Mouse (Mus musculus): ENCODE results near the gene Sh2d3c.
A peak's percentile ranks its signal among the peaks of the same experiment; 100 is the strongest.

Gene Sh2d3c

DNA sequence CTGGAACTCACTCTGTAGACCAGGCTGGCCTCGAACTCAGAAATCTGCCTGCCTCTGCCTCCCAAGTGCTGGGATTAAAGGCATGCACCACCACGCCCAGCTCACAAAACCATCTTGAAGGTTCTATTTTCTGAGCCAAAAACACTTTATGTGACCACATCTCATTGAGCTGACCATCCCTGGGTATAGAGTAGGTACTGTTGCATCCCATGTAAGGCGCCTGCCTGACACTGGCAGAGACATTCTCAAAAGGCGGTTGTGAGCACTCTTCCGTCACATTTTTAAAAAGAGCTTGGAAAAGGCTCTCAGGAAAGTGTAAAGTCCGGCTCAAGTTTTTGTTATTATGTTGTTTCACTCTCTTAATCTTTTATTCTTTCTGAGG lies 35.8 kb downstream of the Sh2d3c start:
- no peak for DNase-seq (ENCODE audit: low spot score in 2 of 2)

DNA sequence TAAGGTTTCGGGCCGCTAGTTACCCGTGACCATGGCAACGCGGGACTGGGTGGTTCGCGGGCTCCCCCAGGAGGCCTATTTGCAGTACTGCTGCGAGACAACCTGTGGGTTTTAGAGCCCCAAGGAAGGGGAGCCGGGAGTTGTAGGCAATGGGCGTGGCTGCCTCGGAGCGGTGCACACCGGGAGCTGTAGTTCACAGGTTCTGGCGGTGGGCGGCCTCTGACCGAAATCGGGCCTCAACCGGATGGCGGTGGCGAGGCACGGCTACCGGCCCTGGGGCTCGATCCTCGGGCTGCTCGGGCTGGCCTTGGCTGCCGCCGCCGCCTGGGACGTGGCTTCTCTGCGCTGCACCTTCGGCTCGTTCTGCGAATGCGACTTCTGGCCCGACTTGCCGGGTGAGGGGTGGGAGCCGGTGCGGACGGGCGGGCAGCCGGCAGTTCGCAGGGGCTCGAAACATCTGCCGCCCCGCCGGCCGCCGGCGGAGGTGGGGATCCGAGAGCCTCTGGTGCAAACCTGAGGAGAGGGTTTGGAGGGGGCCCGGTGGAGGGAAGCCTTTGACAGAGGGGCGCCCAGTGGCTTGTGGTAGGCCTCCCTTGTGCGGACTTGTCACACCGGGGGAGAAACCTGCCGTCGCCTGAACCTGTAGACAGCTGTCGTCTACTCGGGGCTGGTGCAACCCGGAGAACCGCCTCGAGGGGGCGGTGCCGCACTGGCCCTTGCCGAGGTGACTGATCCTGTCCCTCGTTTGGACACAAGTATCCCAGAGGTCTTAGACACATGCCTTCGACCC lies 36.4 kb downstream of the Sh2d3c start, which contains the start of gene Tor2a:
Gene Tor2a (plus strand): TSS at position 179 of the 790 bp plus-strand sequence.
- peak; percentile 94 to 95 for DNase-seq (ENCODE audit: low spot score in 2 of 2)

DNA sequence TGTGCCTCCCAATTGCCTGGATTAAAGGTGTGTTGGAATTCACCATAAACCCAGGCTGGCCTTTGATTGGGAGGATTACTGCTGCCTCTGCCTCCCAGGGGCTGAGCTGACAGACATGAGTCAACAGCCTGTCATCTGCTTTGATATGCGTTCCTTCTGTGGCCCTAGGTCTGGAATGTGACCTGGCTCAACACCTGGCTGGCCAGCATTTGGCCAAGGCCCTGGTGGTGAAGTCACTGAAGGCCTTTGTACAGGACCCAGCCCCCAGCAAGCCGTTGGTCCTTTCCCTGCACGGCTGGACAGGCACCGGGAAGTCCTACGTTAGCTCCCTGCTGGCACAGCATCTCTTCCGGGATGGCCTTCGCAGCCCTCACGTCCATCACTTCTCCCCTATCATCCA lies 37.6 kb downstream of the Sh2d3c start:
- no peak for DNase-seq (ENCODE audit: low spot score in 2 of 2)

DNA sequence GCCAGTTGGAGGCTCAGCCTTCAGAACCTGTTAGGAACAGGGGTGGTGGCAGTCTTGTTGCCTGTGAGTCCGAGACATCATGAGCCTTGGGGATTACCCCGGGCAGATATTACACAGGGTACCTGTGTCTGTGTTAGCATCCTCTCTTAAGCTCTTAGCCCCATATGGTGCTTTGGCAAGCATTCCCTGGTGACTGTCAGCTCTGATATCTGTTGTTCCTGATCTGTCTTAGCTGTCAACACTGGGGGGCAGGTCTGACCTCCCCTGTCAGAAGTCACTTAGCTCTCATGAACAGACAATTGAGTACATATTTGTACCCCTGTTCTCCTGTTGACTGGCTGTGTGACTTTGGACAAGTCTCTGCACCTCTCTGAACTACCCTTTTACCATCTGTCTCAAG lies 38.1 kb downstream of the Sh2d3c start:
- DNase-seq (ENCODE audit: low spot score in 2 of 2), result no peak

DNA sequence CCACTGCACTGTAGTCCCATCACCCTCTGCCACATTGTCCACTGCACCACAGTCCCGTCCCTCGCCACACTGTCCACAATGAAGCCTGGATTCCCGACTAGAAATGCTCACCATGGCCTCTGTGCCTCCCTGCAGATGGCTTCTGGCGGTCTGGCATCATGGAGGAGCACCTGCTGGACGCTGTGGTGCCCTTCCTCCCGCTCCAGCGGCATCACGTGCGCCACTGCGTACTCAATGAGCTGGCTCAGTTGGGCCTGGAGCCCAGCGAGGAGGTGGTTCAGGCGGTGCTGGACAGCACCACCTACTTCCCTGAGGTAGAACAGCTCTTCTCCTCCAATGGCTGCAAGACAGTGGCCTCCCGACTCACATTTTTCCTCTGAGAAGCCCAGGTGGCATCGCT lies 40.5 kb downstream of the Sh2d3c start:
- no peak for DNase-seq (ENCODE audit: low spot score in 2 of 2)

DNA sequence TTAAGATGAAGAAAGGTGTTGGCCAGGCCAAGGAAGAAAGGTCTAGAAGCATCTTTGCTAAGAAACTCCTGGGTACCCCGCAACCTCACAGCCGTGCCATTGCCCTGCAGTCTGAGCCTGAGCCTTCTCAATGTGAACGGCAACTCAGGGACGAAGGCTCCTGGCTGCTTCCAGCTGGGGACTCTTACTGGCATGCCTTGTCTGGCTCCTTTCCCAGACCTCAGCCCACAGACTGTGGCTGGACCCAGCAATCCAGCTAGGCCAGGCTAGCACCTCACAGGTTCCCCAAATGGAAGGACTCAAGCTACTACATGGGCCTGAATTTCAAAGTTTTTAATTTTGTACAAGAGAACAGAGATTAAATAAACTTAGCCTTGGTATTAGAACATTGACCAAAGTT lies 41.0 kb downstream of the Sh2d3c start:
- no peak for DNase-seq (ENCODE audit: low spot score in 2 of 2)

DNA sequence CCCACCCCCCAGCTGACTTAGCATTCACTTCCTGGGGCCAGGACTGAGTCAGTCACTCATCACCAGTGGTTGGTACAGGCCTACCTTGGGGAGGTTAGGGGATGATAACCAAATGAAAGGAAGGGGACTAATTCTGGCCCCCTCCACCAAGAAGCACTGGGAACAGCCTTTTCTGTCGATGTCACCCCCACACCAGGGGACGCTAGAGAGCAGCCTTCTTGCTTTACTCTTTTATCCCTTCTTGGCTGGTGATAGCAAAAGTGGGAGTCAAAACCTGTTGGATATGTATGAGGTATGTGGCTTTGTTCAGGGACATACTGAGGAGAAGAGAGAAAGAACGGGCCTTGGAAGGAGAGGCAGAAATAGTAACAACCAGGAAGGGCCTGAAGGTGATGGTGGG lies 42.5 kb downstream of the Sh2d3c start:
- DNase-seq (ENCODE audit: low spot score in 2 of 2), result no peak

DNA sequence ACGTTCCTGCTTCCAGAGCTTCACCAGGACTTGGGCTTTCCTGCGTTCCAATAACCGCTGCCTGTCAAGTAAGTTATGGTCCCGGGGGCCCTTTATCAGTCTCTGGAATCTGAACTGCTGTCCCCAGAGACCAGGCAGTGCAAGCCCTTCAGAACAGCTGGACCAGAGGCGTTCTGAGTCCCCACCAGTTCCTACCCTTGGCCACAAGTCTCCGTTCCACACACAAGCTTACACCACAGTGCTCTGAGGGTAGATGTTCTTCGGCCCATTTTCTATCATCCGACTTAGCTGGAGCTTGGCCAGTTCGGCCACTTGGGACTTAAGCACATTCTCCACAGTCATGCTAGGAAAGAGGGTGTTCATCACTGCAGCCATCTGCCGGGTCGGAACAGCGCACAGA lies 46.4 kb downstream of the Sh2d3c start:
- DNase-seq (ENCODE audit: low spot score in 2 of 2), result no peak

DNA sequence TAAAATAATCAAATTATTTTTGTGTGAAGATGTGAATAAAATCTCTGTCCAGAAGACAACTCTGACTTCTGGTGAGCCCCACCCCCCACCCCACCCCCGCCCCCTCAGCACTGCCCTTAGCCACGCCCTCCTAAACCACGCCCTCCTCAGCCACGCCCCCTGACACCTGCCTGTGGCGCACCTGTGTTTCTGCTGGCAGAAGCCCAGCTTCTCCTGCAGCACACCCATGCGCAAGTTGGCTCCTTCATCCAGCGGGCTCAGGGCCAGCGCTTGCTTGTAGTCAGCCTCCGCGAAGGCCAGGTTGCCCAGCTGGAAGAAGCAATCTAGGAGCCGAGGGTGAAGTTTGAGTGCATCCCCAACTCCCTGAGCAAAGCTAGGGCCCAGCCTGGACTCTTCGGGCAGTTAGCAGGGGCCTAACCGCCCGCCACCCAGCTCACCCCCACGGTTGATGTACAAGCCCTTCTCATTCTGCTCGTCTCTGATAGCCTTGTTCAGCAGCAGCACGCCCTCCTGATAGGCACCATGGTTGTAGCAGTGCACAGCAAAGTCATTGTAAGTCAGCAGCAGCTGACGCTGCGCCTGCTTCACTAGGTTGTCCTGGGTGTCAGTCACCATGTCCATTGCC lies 47.9 kb downstream of the Sh2d3c start:
- DNase-seq (ENCODE audit: low spot score in 2 of 2), result peak in 1 of 2 experiments; percentile 43

DNA sequence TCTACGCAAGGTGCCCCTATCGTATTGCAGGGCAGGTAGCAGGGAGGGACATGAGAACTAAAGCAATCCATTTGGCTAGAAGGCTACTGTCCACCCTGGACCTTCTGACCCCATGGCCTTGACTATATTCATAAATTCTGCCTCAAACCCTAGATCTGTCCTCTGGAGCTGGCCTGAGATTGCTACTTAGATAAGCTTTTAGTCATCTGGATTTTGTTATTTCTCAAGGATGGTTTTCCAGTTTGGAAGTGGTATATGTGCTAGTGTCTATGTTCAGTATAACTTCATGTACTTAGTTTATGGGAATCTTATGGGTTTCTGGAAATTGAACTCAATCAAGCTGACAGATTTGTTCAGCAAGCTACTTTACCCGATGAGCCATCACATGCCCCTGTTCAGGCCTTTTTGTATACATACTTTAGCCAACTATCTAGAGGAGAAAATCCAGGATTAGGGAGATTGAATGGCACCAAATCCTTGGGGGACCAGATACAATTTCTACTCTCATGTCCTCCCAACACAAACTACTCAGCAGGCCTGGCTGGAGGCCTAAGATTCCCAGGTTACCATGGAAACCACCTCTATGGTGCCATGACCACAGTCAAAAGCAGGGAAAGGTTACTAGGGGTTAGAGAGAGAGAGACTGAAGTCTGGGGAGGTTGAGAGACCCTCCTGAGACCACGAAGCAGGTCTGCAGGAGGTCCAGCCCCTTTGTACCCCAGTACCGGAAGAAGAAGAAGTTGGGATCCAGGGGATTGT lies 48.7 kb downstream of the Sh2d3c start:
- no peak for DNase-seq (ENCODE audit: low spot score in 2 of 2)

DNA sequence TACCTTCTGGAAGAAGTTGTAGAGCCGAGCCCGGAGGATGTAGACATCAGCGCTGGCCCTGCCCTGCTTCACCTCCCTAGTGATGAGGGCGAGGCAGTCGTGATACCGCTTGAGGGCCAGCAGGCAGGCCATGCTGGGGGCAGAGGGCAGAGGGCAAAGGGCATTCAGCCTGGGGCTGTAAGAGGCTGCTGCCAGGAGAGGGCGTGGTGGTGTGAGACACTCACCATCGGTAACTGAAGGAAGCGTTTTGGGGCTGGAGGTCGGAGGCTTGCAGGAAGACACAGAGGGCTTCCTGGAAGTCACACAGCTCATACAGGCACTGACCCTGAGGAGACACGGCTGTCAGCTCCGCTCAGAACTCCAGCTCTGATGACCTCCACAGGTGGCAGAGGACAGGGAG lies 51.0 kb downstream of the Sh2d3c start:
- no peak for DNase-seq (ENCODE audit: low spot score in 2 of 2)

DNA sequence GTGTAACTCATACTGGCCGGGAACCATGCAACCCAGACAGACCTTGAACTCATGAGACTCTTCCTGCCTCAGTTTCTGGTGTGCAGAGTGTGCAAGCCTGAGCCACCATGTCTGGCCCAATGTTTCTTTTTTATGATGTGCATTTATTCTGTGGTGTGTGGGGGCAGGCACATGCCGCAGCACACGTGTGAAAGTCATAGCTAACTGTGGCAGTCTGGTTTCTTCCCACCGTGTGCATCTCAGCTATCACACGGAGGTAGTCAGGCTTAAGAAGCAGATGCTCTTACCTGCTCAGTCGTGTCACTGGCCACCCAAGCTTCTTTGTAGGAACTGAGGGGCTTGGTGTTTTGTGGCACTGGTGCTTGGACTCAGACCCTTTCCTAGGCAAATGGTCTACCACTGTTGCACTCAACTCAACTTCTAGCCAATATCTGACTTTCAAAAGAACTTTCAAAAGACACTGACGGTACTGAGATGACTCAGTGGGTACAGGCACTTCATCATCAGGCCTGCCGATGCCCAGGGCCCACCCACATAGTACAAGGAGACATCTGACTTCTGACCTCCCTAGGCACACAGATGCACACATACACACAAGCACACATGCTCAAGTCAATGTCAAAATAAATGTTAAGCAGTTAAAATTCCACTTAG lies 51.9 kb downstream of the Sh2d3c start:
- no peak for DNase-seq (ENCODE audit: low spot score in 2 of 2)

DNA sequence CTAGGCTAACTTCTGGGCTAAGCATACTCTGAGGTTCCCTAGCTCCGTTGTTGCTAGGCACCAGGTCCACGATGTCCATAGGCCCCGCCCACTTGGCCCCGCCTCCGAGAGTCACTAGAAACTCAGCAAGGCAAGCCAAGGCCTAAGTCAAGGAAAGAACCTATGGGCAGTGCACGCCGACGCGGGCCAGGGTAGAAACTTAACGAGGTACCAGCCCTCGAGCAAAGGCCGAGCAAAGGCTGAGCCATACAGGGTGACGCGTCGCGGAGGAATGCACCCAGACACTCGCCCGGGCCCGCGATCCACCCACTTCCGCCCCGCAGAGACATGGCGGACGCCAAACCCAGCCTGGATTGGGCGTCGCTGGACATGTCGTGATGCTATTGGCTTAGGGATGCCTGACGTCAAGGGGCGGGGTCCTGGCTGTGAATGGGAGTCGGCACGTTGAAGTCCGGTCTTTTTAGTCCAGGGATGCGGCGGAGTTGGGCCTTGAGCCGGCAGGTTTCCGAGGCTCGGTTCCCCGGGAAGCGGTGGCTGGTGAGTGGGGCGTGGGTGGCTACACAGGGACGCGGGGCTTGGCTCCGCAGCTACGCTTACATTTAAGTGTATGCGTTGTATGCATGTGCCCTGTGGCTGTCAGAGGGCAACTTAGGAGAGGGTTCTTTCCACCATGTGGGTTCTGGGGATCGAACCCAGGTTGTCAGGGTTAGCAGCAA lies 54.7 kb downstream of the Sh2d3c start, which contains the start of the genes Ttc16 and Ptrh1:
Gene Ttc16 (minus strand): TSS at position 275 of the 716 bp plus-strand sequence.
Gene Ptrh1 (plus strand): TSS at position 428 of the 716 bp plus-strand sequence.
- peak; percentile 94 to 96 for DNase-seq (ENCODE audit: low spot score in 2 of 2)

DNA sequence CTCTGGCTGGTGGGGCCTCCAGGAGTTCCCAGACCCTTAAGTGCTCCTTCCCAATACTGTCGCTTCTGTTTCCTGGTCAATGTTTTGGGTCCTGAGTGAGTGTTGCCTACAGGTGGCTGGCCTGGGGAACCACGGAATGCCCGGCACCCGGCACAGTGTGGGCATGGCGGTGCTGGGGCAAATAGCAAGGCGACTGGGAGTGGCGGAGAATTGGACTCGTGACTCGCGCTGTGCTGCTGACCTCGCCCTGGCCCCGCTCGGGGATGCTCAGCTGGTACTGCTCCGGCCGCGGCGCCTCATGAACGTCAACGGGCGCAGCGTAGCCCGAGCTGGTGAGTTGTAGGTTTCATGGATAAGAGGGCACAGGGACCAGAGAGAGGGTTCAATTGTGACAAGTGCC lies 55.3 kb downstream of the Sh2d3c start:
- no peak for DNase-seq (ENCODE audit: low spot score in 2 of 2)

DNA sequence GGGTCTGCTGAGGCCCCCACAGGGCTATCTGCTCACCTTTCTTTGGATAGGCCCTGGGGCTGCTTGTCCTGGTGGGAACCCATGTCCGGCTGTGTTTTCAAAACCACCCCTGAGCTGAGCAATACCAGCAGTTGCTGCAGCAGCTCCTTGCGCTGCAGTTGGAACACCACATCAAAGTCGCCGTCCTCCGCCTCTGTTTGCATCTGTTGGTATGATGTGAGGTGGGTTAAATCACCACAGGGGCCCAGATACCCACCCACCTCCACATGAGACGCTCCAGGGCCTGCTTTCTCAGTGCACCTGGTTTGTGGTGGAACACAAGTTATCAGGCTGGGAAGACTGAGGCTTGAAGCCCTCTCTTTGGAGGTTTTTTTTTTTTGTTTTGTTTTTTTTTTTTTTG lies 57.2 kb downstream of the Sh2d3c start:
- DNase-seq (ENCODE audit: low spot score in 2 of 2), result no peak

DNA sequence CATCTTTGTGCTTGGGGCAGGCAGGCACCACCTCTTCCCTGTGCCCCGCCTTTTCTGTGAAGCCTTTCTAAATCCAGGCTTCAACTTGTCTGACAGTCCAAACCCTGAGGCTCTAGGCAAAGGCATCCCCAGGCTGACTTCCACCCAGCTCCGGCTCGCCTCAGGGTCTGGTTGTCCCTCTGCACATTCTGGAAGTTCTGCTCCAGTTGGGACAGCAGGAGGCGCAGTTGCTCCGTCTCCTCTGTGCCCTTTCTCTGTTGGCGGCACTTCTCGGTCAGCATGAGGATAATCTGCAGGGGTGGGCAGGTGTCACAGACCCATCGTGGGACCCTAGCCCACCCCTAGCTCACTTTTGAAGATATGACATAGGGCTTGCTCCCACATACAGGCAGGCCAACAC lies 58.3 kb downstream of the Sh2d3c start:
- peak; percentile 41 to 69 for DNase-seq (ENCODE audit: low spot score in 2 of 2)

DNA sequence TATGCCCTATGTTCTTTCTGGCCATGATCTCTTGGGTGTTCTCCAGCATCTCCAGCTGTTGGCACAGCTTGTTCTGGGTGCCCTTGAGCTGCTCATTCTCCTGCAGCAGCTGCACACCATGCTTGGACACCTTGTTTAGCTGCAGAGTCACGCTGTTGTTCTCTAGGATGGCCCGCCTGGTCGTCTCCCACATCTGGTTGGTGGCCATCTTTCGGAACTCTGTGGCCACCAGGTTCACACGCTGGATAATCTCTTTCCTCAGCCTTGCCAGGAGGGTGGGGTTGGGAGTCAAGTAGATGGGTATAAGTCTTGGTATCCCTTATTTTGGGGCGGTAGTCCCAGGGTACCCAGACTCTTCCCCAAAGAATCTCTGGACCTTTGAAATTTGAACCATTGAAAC lies 58.9 kb downstream of the Sh2d3c start:
- DNase-seq (ENCODE audit: low spot score in 2 of 2), result no peak

DNA sequence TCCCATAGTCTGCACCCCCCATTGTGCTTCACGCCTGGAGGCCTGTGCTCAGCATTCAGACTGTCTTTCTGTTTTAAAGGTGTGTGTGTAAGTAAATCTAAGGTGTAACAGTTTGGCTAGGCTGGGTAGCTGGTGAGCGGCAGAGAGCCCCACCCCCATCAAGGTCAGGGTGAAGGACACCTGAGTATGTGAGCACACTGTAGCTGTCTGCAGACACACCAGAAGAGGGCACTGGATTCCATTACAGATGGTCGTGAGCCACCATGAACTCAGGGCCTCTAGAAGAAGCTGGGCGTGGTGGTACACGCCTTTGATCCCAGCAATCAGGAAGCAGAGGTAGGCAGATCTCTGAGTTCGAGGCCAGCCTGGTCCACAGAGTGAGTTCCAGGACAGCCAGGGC lies 60.9 kb downstream of the Sh2d3c start:
- no peak for DNase-seq (ENCODE audit: low spot score in 2 of 2)

DNA sequence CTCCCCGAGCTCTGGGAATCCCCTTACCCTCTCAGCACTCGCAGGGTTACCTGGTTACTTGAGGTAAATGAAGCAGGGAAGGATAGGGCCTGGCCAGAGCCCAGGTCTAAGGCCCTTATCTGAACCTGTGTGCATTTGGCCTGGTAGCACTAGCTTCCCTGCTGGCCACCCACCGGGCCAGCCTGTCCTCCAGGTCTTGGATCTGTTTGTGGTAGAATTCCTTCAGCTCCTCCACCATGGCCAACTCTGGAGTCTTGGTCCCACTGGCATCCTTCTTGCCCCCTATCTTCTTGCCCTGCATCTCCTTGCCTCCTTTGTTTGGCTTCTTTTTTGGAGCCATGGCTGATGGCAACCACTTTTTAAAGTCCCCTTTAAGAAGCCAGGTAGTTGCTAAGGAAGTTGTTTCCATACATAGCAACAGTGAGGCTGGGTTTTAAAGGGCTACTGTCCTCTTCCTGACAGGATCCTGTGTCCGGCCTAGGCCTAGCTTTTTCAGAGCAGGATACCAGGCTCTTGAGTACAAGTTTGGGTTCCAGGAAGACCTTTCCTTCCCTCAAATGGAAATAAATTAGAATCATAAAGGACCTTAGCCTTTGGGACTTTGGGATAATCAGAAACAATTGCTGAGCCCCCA lies 63.3 kb downstream of the Sh2d3c start, which contains the start of gene Cfap157:
Gene Cfap157 (minus strand): TSS at position 381 of the 634 bp plus-strand sequence.
- DNase-seq (ENCODE audit: low spot score in 2 of 2), result no peak

DNA sequence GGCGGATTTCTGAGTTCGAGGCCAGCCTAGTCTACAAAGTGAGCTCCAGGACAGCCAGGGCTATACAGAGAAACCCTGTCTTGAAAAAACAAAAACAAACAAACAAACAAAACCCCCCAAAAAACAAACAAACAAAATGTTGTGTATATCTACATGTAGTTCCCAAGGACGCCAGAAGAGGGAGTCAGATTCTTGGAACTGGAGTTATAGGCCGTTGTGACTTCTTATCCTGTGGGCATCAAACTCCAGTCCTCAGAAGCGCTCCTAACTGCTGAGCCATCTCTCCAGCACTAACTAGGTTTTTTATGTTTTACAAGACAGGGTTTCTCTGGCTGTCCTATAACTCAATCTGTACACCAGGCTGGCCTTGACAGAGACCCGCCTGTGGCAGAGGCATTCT lies 66.3 kb downstream of the Sh2d3c start:
- no peak for DNase-seq (ENCODE audit: low spot score in 2 of 2)

DNA sequence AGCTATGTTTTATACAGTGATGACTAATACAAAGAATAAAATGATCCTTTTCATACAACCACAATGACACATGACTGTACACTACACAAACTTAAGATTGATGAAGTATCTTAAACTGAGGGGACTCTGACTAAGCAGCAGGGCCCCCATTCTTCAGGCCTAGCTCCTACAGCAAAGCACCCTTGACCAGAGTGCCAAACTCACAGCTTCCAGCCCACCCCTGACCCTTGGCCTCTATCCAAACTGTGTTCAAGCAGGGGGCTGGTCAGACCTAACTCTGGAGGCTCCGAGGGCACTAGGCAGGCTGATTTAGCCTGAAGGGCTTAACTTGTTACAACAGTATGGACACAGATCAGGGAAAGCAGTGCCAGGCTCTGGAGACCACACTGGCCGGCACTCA lies 67.7 kb downstream of the Sh2d3c start:
- DNase-seq (ENCODE audit: low spot score in 2 of 2), result no peak

Measured in cerebellum, postnatal 4 days (tissue).